Mouse (Mus musculus): Measurements from ENCODE around the gene Mettl23. TPM values are rescaled to one million over a fixed set of nuclear protein-coding genes. Genes with fewer than 3 reads are reported as not detected.
A peak's percentile ranks its signal among the peaks of the same experiment; 100 is the strongest.

Gene Mettl23
- polyA plus RNA-seq, 1 experiment from 2014 or later = 22.6 TPM

DNA sequence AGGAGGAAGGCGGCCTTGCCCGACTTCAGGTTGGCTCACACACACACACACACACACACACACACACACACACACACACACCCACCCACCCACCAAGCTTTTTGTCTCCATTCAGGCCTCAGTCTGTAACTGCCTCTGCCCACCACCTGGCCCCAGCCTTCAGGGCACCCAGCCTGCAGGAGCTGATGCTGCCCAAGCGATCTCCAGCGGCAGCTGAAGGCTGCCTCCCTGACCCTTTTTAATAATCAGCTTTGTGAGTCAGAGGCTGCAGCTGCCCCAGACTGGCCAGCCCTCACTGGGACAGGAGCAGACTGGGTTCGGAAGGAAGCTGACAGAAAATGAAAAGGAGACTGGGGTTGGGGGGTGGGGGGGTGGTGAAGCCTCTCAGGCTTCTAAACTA lies 17.8 kb upstream of the Mettl23 start:
- CTCF ChIA-PET = interaction anchor here (0.8 to 0.9 kb wide), 2 partner anchors 8 to 15 kb away, joined by 3 to 4 read pairs; no protein-coding TSS in a partner anchor
- ATAC-seq (no peak), DNase-seq (ENCODE audit: low read depth, low spot score) (no peak)
- in situ Hi-C loops (cut with MboI; ENCODE audit: low pct_unique_long_range_greater_than_20kb) = no loop called here
- POLR2A ChIA-PET = interaction anchor here (5.7 kb wide), 1 partner anchor 14 kb away, joined by 38 read pairs; no protein-coding TSS in a partner anchor
- no peak for TF ChIP-seq CTCF (IDR thresholded peaks at IDR 0.05)
- H3K27me3 ChIP-seq = no peaks in the 10 kb centered on the region

GRCm38 (mm10) chr11:116826550-116827504 lies 16.3 kb upstream of the Mettl23 start:
- DNase-seq (ENCODE audit: low read depth, low spot score) (no peak), ATAC-seq (no peak)
- POLR2A ChIA-PET = interaction anchor here (0.7 to 5.7 kb wide), 7 partner anchors 9 to 21 kb away, joined by 3 to 38 read pairs (median 4); partner anchors contain the start of genes Jmjd6 and Mettl23
- CTCF ChIA-PET = interaction anchor here (1.1 to 1.8 kb wide), 4 partner anchors 9 to 156 kb away, joined by 3 to 5 read pairs (median 4); partner anchors contain the start of gene Mettl23
- H3K27me3 ChIP-seq = no peaks in the 10 kb centered on the region
- TF ChIP-seq CTCF (IDR thresholded peaks at IDR 0.05) = no peak
- in situ Hi-C loops (cut with MboI; ENCODE audit: low pct_unique_long_range_greater_than_20kb) = no loop called here

DNA sequence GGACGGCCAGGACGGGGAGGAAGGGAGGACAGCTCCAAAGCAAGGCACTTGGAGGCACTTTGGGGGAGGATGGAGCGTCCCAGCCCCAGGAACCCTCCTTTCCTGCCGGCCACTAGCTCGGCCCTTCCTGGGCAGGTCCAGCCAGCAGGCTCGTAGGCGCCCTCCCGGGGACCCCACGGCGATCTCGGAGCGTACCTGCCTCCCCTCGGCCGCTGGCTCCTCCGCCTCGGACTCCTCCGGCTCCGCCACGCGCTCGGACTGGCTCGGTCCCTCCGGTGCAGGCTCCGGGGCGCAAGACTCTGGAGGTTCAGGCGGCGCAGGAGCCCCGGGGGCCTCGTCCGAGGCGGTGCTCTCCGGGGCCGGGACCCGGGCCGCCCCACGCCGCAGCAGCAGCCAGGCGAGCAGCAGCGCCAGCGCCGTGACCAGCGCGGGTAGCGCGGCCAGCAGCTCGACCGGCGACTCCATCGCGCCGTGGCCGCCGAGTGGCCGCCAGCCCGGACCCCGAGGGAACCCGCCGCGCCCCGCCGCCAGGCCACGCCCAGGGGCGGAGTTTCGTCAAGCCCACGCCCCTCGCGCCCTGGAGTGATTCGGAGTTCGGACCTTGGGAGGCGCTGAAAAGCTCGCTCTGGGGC lies 15.4 kb upstream of the Mettl23 start, which contains the start of gene Mxra7:
Mxra7 (minus strand) TSS at position 513 of the 632 bp plus-strand sequence.
- no peak for TF ChIP-seq CTCF (IDR thresholded peaks at IDR 0.05)
- ChIA-PET POLR2A (interaction anchor here (0.7 to 5.7 kb wide), 6 partner anchors 9 to 17 kb away, joined by 3 to 38 read pairs (median 4); partner anchors contain the start of genes Jmjd6 and Mettl23), CTCF (interaction anchor here (1.3 to 1.8 kb wide), 3 partner anchors 10 to 157 kb away, joined by 3 to 5 read pairs (median 4); no protein-coding TSS in a partner anchor)
- ATAC-seq (peak; percentile 59), DNase-seq (ENCODE audit: low read depth, low spot score) (no peak)
- in situ Hi-C loops (cut with MboI; ENCODE audit: low pct_unique_long_range_greater_than_20kb) = no loop called here
- no peaks in the 10 kb centered on the region for H3K27me3 ChIP-seq

- ChIA-PET POLR2A (interaction anchor here (1.3 kb wide), 1 partner anchor 190 kb away, joined by 3 read pairs; no protein-coding TSS in a partner anchor), CTCF (no interaction called here)
- TF ChIP-seq CTCF (IDR thresholded peaks at IDR 0.05) = no peak
- H3K27me3 ChIP-seq = no peaks in the 10 kb centered on the region
- DNase-seq (ENCODE audit: low read depth, low spot score) (no peak), ATAC-seq (no peak)
- in situ Hi-C loops (cut with MboI; ENCODE audit: low pct_unique_long_range_greater_than_20kb) = no loop called here
Measured at GRCm38 (mm10) chr11:116832172-116832685, 10.8 kb upstream of the Mettl23 start.

GRCm38 (mm10) chr11:116834954-116835353 lies 8.1 kb upstream of the Mettl23 start:
- DNase-seq (ENCODE audit: low read depth, low spot score) = no peak
- no peak for TF ChIP-seq CTCF (IDR thresholded peaks at IDR 0.05)
- in situ Hi-C loops (cut with MboI; ENCODE audit: low pct_unique_long_range_greater_than_20kb) = no loop called here
- CTCF ChIA-PET = no interaction called here
- no peak for ATAC-seq
- no peaks in the 10 kb centered on the region for H3K27me3 ChIP-seq
- POLR2A ChIA-PET = no interaction called here

DNA sequence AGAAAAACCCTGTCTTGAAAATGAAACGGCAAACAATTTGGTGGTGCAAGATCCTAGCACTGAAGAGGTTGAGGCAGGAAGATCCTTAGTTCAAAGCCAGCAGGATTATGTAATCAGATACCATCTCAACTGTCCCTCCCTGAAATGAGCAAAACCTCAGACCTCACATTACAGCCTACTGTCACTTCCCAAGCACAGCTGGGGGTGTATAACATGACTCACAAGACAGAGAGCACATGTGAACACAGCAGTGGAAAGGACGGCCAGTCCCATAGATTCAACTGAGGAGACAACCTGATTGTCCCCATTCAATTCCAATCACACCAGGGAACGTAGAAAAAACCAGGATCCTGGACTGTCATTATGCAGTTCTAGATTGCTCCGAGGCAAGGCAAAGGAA lies 6.8 kb upstream of the Mettl23 start:
- ATAC-seq (no peak), DNase-seq (ENCODE audit: low read depth, low spot score) (no peak)
- no peak for TF ChIP-seq CTCF (IDR thresholded peaks at IDR 0.05)
- in situ Hi-C loops (cut with MboI; ENCODE audit: low pct_unique_long_range_greater_than_20kb) = no loop called here
- no peaks in the 10 kb centered on the region for H3K27me3 ChIP-seq
- CTCF ChIA-PET = interaction anchor here (1.1 kb wide), 1 partner anchor 19 kb away, joined by 3 read pairs; no protein-coding TSS in a partner anchor
- POLR2A ChIA-PET = no interaction called here

DNA sequence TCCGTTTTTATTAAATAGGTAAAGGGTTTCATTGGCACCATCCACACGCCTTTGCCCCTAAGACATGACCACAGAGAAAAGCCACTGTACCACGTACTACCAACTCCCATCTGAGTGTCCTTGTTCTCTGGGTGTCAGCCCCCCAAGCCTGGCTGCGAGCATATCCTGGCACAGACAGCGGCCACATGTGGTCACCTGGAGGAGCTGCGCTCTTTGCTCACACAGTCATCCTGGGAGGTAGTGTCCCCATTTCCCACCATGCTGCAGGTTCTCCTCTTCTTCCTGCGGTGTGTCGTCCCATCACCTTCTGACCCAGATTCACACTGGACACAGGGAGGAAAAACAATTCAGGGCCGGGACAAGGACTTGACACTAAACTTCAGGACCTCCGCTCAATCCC lies 5.6 kb upstream of the Mettl23 start:
- no peak for TF ChIP-seq CTCF (IDR thresholded peaks at IDR 0.05)
- ATAC-seq = no peak

DNA sequence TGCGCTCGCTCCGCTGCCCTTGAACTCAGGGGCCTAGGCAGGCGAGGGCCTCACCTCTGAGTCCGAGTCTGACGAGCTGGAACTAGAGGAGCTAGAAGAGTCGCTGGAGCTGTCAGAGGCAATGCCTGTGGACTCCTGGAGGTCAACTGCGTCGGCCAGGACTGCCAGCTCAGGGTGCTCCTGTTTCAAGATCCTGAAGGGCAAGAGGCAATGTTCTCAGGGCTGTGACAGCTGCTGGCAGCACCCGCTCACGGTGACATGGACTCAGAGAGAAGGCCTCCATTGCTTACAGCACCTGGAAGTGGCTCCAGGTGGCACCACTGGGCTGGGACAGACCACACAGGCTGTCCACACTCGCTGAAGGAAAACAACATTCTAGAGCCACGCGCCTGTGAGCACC lies 4.1 kb upstream of the Mettl23 start:
- CTCF ChIA-PET = no interaction called here
- DNase-seq (ENCODE audit: low read depth, low spot score) = no peak

More for the DNA sequence above, 5.6 kb upstream of the Mettl23 start:
- CTCF ChIA-PET = interaction anchor here (0.6 kb wide), 1 partner anchor 54 kb away, joined by 3 read pairs; no protein-coding TSS in a partner anchor
- H3K27me3 ChIP-seq = no peaks in the 10 kb centered on the region
- POLR2A ChIA-PET = no interaction called here
- no peak for DNase-seq (ENCODE audit: low read depth, low spot score)
- in situ Hi-C loops (cut with MboI; ENCODE audit: low pct_unique_long_range_greater_than_20kb) = no loop called here

DNA sequence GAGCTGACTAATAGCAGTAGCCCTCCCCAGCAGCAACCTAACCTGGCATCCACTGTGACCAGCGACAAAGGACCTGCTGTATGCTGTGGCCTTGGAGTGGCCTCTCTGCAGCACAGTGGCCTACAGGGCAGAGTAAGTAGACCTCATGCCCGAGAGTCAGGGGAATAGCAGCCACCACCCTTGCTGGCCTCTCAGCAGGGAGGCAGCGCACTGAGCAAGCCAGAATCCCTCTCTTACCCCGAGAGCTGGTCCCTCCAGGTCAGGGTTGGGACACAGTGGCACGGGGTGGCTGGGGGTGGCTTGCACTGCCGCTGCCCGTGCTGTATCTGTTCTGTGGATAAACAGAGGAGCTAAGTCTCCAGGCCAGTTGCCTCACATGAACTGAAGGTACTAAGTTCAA lies 3.5 kb upstream of the Mettl23 start:
- ChIA-PET CTCF (interaction anchor here (1.5 kb wide), 1 partner anchor 32 kb away, joined by 4 read pairs; no protein-coding TSS in a partner anchor), POLR2A (interaction anchor here (1.5 kb wide), 1 partner anchor 9 kb away, joined by 3 read pairs; no protein-coding TSS in a partner anchor)
- no peak for DNase-seq (ENCODE audit: low read depth, low spot score)
- in situ Hi-C loops (cut with MboI; ENCODE audit: low pct_unique_long_range_greater_than_20kb) = no loop called here
- TF ChIP-seq CTCF (IDR thresholded peaks at IDR 0.05) = no peak
- ATAC-seq = no peak
- H3K27me3 ChIP-seq = no peaks in the 10 kb centered on the region

More for the DNA sequence above, 4.1 kb upstream of the Mettl23 start:
- TF ChIP-seq CTCF (IDR thresholded peaks at IDR 0.05) = no peak
- in situ Hi-C loops (cut with MboI; ENCODE audit: low pct_unique_long_range_greater_than_20kb) = no loop called here
- ATAC-seq = no peak
- H3K27me3 ChIP-seq = no peaks in the 10 kb centered on the region
- POLR2A ChIA-PET = interaction anchor here (0.7 to 1.5 kb wide), 2 partner anchors 9 to 12 kb away, joined by 3 read pairs; no protein-coding TSS in a partner anchor

DNA sequence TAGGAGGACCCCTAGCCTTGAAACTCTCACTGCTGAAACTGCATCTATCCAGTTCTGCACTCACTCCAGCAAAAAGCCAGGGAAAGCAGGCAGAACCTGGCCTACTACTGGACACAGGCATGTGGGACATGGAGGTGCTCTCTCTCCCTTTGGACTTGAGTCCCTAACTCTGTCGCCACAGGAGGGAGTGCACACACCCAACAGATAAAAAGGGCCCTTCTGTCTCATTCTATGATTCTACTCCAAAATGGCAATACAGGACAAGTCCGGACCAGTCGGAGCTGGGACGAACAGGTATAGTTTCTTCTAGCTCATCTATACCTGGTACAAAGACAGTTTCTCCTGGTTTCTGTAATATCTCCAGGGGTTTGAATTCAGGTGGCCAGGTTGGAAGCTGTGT lies 2.3 kb upstream of the Mettl23 start:
- ChIA-PET POLR2A (interaction anchor here (3.0 kb wide), 1 partner anchor 13 kb away, joined by 17 read pairs; the partner anchor contains the start of gene Mxra7), CTCF (interaction anchor here (1.1 to 1.5 kb wide), 2 partner anchors 11 to 33 kb away, joined by 3 to 4 read pairs; no protein-coding TSS in a partner anchor)
- H3K27me3 ChIP-seq = no peaks in the 10 kb centered on the region
- in situ Hi-C loops (cut with MboI; ENCODE audit: low pct_unique_long_range_greater_than_20kb) = no loop called here
- TF ChIP-seq CTCF (IDR thresholded peaks at IDR 0.05) = no peak
- no peak for ATAC-seq
- no peak for DNase-seq (ENCODE audit: low read depth, low spot score)
